Mouse (Mus musculus) cerebellum, adult 9-10 months (tissue): Measurements from ENCODE around the gene Tbcc.
"Not testable (repeated sequence)": the region's sequence is repeated elsewhere in the genome, so short reads cannot be mapped to it uniquely, and the experiment has no call there.

Experiments
- DNase-seq: peaks from one replicate; pipeline ENCODE4 v3.0.0; 2022

Tbcc gene

DNA sequence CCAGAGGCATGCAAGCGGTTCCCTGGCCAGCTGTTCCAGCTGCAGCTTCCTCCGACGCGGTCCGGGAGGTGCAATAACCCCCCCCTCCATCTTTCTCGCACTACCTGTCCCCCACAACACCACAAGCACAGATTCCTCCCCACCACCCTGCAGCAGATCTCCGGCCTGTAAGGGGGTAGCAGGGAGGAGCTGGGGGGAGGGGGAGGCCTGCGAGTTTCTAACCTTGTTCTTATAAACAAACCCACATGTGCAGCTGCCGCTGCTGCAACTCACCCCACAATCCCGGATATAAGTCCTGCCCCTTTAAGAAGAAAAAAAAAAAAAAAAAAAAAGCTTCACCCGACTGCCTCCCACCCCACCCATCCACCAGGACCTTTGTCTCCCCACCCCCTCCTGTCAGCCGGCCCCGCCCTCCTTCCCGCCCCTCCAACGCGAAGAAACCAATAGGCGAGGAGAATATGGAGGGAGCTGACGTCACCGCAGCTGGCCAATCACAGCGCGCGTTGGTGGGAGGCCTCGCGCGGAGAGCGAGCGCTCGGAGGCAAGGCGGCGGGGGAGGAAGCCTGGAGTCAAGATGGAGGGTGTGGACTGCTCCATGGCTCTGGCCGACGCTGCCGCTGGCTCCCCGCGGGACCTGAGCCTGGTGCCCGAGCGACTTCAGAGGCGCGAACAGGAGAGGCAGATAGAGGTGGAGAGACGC, at the start of gene Tbcc:
Gene Tbcc (plus strand): TSS at position 569 of the 700 bp plus-strand sequence.
- DNase-seq: peak; percentile 97

DNA sequence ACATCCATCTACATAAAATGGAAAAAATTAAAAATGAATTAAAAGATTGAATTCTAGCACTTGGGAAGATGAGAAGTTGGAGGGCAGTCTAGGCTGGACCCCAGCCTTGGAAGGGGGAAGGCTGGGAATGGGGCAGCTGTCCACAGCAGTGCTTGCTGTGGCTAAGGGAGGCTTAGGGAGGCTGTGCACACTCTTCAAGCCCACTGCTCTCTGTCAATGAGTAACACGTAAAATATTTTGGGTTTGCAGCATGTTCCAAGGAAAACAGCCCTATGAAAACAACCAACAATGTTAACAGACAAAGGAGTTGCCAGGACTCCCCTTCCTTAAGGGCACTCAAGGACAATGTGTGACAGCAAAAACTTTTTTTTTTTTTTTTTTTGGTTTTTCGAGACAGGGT, 47.5 kb upstream of the Tbcc start:
- no peak for DNase-seq

DNA sequence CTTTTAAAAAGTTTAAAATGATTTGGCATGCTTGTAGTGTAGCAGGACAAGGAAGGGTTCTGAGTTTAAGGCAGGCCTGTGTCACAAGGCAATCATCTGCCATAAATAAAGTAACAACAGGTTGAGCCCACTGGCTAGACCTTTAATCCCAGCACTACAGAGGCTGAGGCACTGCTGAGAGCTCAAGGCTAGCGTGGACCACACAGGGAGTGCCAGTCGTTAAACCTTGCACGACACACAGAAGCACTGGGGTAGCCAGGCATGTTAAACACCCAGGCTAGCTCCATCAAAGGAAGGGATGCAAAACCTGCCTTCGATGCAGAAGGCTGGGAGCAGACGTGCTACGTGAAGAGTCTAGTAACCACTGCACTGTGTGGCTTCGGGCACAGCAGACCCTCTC, 46.8 kb upstream of the Tbcc start:
- no peak for DNase-seq

- DNase-seq: peak; percentile 85
Measured at GRCm38 (mm10) chr17:46844811-46845210, 45.7 kb upstream of the Tbcc start.

- DNase-seq: no peak
Measured at GRCm38 (mm10) chr17:46845262-46845661, 45.2 kb upstream of the Tbcc start.

- not testable (repeated sequence) for DNase-seq
Measured at GRCm38 (mm10) chr17:46846573-46846972, 43.9 kb upstream of the Tbcc start.

DNA sequence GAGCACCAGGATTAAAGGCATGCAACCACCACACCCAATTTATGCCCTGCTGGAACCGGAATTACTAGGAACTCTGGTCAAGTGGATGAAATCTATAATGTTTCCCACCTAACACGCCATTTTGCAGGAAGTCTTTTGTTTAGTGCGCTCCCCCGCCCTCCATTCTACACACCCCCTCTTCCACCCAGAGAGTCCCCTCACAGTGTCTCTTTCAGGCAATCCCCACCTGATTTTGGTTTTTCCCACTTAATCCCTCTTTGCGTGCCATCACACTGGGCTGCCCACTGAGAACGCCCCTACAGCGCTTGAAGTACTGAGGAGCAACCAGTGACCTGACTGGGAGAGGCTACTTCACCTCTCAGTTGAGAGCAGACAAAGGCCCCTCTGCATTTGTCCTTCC, 43.3 kb upstream of the Tbcc start:
- DNase-seq: no peak

GRCm38 (mm10) chr17:46852725-46853124, 37.8 kb upstream of the Tbcc start:
- DNase-seq: no peak

DNA sequence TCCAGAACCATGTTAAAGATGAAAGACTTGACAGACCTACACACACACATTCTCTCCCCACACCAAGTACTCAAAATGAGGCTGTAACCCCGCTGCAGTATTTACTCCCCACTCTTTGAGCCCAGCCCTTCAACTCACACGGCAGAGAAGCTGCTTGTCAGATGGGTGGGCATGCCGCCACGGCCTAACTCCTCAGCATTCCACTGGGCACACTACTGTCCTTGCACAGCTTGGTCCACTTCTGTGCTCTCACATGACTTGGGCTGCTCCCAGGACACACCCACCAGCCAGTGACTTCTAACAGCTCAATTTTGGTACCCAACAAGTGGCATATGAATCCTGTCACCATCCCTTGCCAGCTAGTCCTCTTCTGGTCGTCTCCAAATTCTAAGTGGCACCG, 37.2 kb upstream of the Tbcc start:
- peak; percentile 79 for DNase-seq

GRCm38 (mm10) chr17:46854096-46854495, 36.4 kb upstream of the Tbcc start:
- no peak for DNase-seq

DNA sequence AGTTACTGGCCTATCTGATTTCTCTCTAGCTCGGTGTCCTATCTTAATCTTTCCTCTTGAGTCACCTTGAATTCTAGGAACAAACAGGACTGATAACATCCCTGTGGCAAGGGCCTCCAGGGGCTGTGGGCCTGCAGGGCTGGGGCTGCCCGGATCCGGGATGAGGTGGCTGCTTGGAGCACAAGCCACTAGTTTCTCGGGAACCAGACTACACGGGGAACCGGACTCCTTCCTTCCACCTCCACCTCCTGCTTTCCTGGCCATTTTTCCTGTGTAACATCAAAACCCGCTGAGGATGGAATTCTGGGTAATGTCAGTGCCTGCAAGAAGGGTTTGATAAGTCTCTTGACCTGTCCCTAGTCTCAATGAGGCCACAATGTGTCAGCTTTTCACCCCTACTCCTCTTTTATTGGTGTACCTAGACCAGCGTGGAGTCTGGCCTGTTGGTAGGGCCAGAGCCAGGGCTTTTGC, 35.8 kb upstream of the Tbcc start:
- no peak for DNase-seq

DNA sequence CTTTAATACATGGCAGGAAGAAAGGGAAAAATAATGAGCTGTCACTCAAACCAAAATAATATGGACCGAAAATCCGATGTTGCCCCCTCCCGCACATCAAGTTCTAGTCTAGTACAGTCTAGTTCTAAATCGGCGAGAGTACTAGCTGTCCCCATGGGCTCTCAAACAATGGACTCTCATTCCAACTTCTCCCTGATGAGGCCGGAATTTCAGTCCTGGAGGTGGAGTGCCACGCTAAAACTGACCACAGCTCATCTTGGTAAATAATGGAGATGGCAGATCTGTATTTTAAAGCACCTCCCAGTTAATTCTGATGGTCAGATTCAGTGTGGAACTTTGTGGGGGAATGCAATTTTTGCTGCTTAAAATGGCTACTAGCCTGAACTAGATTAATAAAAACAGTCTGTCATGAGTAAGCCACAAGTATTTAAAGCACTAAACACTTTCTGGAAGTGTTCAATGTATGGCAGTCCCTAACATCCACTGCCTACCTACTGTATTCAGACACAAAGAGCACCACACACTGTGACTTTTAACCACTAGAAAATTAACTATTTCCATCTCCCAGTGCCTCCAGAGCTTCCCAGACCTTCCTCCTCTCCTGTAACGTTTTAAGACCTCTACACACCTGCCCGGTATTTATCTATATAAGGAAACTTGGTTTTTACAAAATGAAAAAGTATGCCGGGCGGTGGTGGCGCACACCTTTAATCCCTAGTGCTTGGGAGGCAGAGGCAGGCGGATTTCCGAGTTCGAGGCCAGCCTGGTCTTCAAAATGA, 35.0 kb upstream of the Tbcc start:
- peak; percentile 60 for DNase-seq

DNA sequence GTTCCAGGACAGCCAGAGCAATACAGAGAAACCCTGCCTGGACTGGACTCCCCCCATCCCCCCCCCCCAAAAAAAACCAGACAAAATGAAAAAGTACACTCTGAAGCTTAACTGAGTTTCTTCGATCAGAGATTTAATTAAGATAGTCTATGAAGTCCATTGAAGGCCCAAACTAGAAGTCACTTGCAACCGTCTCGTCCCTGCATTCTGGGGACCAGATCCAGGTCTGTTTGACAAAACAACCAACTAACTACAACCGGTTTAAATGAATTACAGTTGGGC, 34.4 kb upstream of the Tbcc start:
- DNase-seq: no peak

DNA sequence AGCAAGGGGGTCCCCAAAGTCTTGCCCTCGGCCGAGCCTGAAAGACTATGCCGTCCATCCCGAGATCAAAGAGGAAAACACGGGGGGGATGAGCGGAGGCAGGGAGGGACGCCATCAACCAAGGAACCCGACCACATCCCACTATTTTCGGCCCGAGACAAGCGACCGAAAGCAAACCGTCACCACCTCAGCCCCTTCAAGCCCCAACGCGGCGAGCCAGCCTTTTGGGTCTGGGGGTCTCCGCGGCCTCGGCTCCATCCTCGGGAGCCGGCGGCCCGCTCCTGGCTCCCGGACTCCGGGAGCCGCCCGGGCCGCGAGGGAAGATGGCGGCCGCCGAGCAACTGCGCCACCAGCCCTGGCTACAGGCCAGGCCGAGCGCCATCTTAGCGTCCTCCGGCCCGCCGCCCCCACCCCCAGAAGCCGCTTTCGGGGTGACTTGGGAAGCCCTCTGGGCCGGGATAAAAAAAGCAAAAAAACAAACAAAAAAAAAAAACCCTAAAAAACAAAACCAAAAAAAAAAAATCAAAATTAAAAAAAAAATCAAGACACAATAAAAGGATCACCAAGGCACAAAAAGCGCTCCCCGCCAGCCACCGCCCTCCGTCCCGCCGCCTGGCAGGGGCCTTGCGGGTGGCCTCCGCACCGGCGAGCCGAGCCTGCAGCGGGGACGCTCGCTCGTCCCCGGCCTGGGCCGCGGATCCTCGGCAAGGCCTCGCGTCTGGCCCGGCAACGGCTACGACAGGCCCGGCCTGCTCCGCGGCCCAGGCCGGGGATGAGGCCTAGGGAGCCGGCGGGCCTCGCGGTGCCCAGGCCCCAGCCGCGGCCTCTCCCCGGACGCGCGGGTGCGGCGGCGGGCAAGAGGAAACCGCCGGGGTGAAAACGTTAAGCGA, 33.8 kb upstream of the Tbcc start:
- DNase-seq: peak; percentile 81

DNA sequence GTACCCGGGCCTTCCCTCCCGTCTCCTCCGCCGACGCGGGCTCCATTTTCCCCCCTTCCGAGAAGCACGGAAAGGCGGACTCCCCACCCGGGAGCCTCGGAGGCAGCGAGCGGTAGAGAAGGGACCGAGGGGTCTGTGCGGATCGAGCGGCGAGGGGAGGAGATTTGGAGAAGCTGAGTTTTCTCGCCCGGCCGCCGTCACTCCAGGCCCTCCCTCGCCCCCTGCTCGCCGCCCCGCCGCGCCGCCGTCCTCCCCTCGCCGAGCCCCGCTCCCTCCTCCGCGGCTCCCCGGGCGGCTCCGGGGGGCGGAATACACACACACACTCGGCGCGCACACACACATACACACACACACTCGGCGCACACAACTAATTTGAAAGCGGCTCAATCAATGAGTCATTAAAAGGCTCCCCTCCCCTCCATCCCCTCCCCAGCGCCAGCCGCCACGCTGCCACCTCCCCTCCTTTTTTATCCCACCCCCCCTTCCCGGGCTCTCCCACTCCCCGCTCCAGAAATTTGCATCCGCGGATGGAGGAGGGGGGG, 33.1 kb upstream of the Tbcc start:
- DNase-seq: peak; percentile 73

- DNase-seq: peak; percentile 80
Measured at GRCm38 (mm10) chr17:46857903-46858748, 32.4 kb upstream of the Tbcc start, which contains the start of gene Bicral. Bicral (minus strand) TSS chr17:46858482.

GRCm38 (mm10) chr17:46858749-46859444, 31.6 kb upstream of the Tbcc start:
- DNase-seq: no peak

DNA sequence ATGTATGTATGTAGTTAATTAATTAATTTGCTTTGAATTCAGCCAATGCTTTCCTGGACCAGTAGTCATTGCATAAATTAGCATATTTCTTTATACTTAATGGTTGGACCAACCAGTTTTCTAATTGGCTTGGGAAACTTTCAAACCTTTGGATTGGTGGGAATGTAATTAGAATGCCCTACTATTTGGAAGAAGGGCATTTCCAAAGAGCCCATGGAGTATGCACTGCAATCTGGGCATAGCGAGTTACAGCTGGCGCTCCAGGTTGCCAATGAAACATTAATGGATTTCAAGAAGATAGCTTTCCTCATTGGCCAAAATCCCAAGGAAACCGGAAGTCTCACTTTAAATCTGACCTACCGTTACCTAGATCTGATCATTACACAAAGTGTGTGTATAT, 30.4 kb upstream of the Tbcc start:
- DNase-seq: no peak

GRCm38 (mm10) chr17:46864566-46865195, 25.8 kb upstream of the Tbcc start:
- DNase-seq: no peak

DNA sequence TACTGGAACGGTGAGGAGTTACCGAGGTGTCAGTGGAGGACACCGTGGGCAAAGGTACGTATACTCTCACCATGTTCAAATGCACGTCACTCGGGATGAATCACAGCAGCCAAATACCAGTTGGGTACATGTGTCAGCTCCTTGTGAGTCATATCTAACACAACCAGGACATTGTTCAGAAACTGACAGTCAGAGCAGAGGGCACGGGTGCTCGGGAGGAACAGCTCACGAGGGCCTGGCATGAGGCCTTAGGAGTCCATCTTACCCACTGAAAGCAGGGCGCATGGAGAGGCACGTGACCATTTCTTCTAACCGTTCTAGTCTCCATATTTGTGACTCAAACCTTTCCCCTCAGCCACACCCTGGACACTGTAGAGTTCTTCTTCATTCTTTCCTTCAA, 23.6 kb upstream of the Tbcc start:
- no peak for DNase-seq

DNA sequence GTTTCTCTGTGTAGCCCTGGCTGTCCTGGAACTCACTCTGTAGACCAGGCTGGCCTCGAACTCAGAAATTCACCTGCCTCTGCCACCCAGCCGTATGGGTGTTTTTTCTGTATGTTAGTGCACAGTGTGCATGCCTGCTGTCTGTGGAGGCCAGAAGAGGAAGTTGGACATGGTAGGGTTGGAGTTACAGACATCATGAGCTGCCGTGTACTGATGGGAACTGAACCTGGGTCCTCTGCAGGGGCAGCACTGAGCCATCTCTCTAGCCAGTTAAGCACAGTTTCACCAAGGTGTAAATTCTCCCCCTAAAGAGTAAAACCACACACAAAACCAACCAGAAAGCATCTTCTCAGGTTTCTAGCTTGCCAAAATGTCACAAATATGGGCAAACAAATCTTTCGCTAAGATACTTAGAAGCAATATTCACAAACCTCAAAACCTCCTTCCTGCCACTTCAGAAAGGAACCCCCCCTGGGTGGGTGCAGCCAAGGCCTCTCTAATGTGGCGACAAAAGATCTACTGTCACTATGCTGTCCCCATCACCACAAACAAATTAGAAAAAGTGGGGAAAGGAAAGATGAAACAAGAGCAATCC, 20.2 kb upstream of the Tbcc start:
- DNase-seq: no peak
